Mouse (Mus musculus) MEL (cell line): ENCODE results near the gene Zpr1. TPM values are rescaled to one million over a fixed set of nuclear protein-coding genes. Genes with fewer than 3 reads are reported as not detected.

Experiments
- DNase-seq: peaks from one replicate; pipeline ENCODE4 v3.0.0; 2011; ENCODE audit warnings: low read depth, low spot score
- H3K27ac ChIP-seq: 2 replicates; pipeline ENCODE4 v1.5.1; 2012; ENCODE audit warnings: low read depth, mild to moderate bottlenecking, control low read depth, low read length, moderate library complexity; ENCODE audit not compliant: control insufficient read depth
- H3K27me3 ChIP-seq, 2 experiments: fragments of 150-350 bp in 1 of 2; sonication (generic) in 1 of 2; 2 replicates each; pipeline ENCODE4 v1.6.1; 2012; ENCODE audit warnings: low read length in 2 of 2, mild to moderate bottlenecking in 2 of 2, improper control_type of control experiment in 1 of 2, moderate library complexity in 1 of 2; ENCODE audit not compliant: insufficient read depth in 2 of 2, control insufficient read depth in 1 of 2
- H3K36me3 ChIP-seq, 2 experiments: 2 replicates each; pipeline ENCODE4 v1.6.1; 2012 to 2014; ENCODE audit warnings: low read length in 2 of 2, improper control_type of control experiment in 1 of 2, inconsistent platforms in 1 of 2, mild to moderate bottlenecking in 1 of 2; ENCODE audit not compliant: insufficient read depth in 2 of 2, control insufficient read depth in 1 of 2
- H3K4me1 ChIP-seq, 2 experiments: fragments of 150-350 bp in 1 of 2; sonication (generic) in 1 of 2; 2 replicates each; pipeline ENCODE4 v1.6.1; 2012; ENCODE audit warnings: low read length in 2 of 2, improper control_type of control experiment in 1 of 2, mild to moderate bottlenecking in 1 of 2; ENCODE audit not compliant: insufficient read depth in 2 of 2, control insufficient read depth in 1 of 2
- H3K4me3 ChIP-seq, 2 experiments: fragments of 150-350 bp in 1 of 2; sonication (generic) in 1 of 2; 2 replicates each; pipeline ENCODE4 v1.5.1; 2012; ENCODE audit warnings: low read depth in 2 of 2, low read length in 2 of 2, mild to moderate bottlenecking in 2 of 2, moderate library complexity in 2 of 2, control low read depth in 1 of 2, improper control_type of control experiment in 1 of 2; ENCODE audit not compliant: control insufficient read depth in 1 of 2, insufficient read depth in 1 of 2
- H3K79me2 ChIP-seq: 2 replicates; pipeline ENCODE4 v1.6.1; 2012; ENCODE audit warnings: mild to moderate bottlenecking, low read length, moderate library complexity; ENCODE audit not compliant: control insufficient read depth, poor library complexity, insufficient read depth
- H3K9ac ChIP-seq: 2 replicates; pipeline ENCODE4 v1.6.1; 2012; ENCODE audit warnings: low read depth, mild to moderate bottlenecking, control low read depth, low read length, moderate library complexity; ENCODE audit not compliant: control insufficient read depth, poor library complexity, severe bottlenecking
- H3K9me3 ChIP-seq: fragments of 150-350 bp; sonication (generic); replicated peaks from 2 replicates; pipeline ENCODE4 v1.6.1; 2012; ENCODE audit warnings: mild to moderate bottlenecking, low read length, improper control_type of control experiment, moderate library complexity; ENCODE audit not compliant: insufficient read depth
- BHLHE40 ChIP-seq: IDR thresholded peaks from 2 replicates; pipeline ENCODE4 v1.6.1; 2012; ENCODE audit warnings: low read depth, mild to moderate bottlenecking, inconsistent platforms, low read length, improper control_type of control experiment, borderline replicate concordance
- CHD2 ChIP-seq: IDR thresholded peaks from 2 replicates; pipeline ENCODE4 v1.6.1; 2011; ENCODE audit warnings: low read length, improper control_type of control experiment
- E2F4 ChIP-seq: IDR thresholded peaks from 2 replicates; pipeline ENCODE4 v1.6.1; 2011; ENCODE audit warnings: low read depth, low read length, improper control_type of control experiment, borderline replicate concordance
- EP300 ChIP-seq, 2 experiments: IDR thresholded peaks; 2 replicates each; pipeline ENCODE4 v1.6.1; 2011; ENCODE audit warnings: improper control_type of control experiment in 2 of 2, low read length in 2 of 2, low read depth in 1 of 2, mild to moderate bottlenecking in 1 of 2
- ETS1 ChIP-seq: IDR thresholded peaks from 2 replicates; pipeline ENCODE4 v1.6.1; 2012; ENCODE audit warnings: low read depth, mild to moderate bottlenecking, inconsistent platforms, low read length, improper control_type of control experiment, moderate library complexity
- GABPA ChIP-seq: IDR thresholded peaks from 2 replicates; pipeline ENCODE4 v1.6.1; 2012; ENCODE audit warnings: low read depth, mild to moderate bottlenecking, inconsistent platforms, low read length, improper control_type of control experiment, moderate library complexity
- MAZ ChIP-seq: IDR thresholded peaks from 2 replicates; pipeline ENCODE4 v1.6.1; 2012; ENCODE audit warnings: low read depth, mild to moderate bottlenecking, inconsistent platforms, low read length, improper control_type of control experiment
- MEF2A ChIP-seq: IDR thresholded peaks from 2 replicates; pipeline ENCODE4 v1.6.1; 2014; ENCODE audit warnings: low read depth, mild to moderate bottlenecking, inconsistent platforms, low read length, improper control_type of control experiment; ENCODE audit not compliant: poor library complexity, insufficient replicate concordance, severe bottlenecking; ENCODE audit errors: extremely low read depth
- MYC ChIP-seq: IDR thresholded peaks from 2 replicates; pipeline ENCODE4 v1.6.1; 2011; ENCODE audit warnings: low read depth, mild to moderate bottlenecking, low read length, improper control_type of control experiment, moderate library complexity
- NELFE ChIP-seq: IDR thresholded peaks from 2 replicates; pipeline ENCODE4 v1.6.1; 2011; ENCODE audit warnings: low read depth, low read length, improper control_type of control experiment
- POLR2A ChIP-seq, 2 experiments: IDR thresholded peaks; 2 replicates each; pipeline ENCODE4 v1.6.1; 2011 to 2012; ENCODE audit warnings: low read length in 2 of 2, mild to moderate bottlenecking in 2 of 2, control low read depth in 1 of 2, improper control_type of control experiment in 1 of 2, low read depth in 1 of 2, moderate library complexity in 1 of 2; ENCODE audit not compliant: control insufficient read depth in 1 of 2, insufficient read depth in 1 of 2, poor library complexity in 1 of 2
- POLR2AphosphoS2 ChIP-seq: IDR thresholded peaks from 2 replicates; pipeline ENCODE4 v1.6.1; 2011; ENCODE audit warnings: low read length, improper control_type of control experiment
- POLR2AphosphoS5 ChIP-seq: IDR thresholded peaks from 2 replicates; pipeline ENCODE4 v1.6.1; 2012; ENCODE audit warnings: low read depth, borderline replicate concordance, mild to moderate bottlenecking, inconsistent platforms, low read length, moderate library complexity, mixed read lengths
- SIN3A ChIP-seq: IDR thresholded peaks from 2 replicates; pipeline ENCODE4 v1.6.1; 2012; ENCODE audit warnings: low read length, improper control_type of control experiment, inconsistent platforms
- TBP ChIP-seq: IDR thresholded peaks from 2 replicates; pipeline ENCODE4 v1.8.0; 2011; ENCODE audit warnings: low read depth, low read length, improper control_type of control experiment
- TCF12 ChIP-seq: IDR thresholded peaks from 2 replicates; pipeline ENCODE4 v1.6.1; 2014; ENCODE audit warnings: low read depth, mild to moderate bottlenecking, inconsistent platforms, low read length, improper control_type of control experiment, moderate library complexity
- USF2 ChIP-seq, 2 experiments: IDR thresholded peaks; 2 replicates each; pipeline ENCODE4 v1.6.1; 2011 to 2012; ENCODE audit warnings: improper control_type of control experiment in 2 of 2, low read length in 2 of 2, borderline replicate concordance in 1 of 2, inconsistent platforms in 1 of 2, low read depth in 1 of 2, mild to moderate bottlenecking in 1 of 2; ENCODE audit not compliant: insufficient read depth in 1 of 2
- ZC3H11A ChIP-seq: IDR thresholded peaks from 2 replicates; pipeline ENCODE4 v1.6.1; 2012; ENCODE audit warnings: low read depth, mild to moderate bottlenecking, inconsistent platforms, low read length, improper control_type of control experiment
- ZMIZ1 ChIP-seq: IDR thresholded peaks from 2 replicates; pipeline ENCODE4 v1.6.1; 2012; ENCODE audit warnings: low read depth, mild to moderate bottlenecking, inconsistent platforms, low read length, improper control_type of control experiment, moderate library complexity
- ZNF384 ChIP-seq: IDR thresholded peaks from 2 replicates; pipeline ENCODE4 v1.6.1; 2012; ENCODE audit warnings: low read depth, mild to moderate bottlenecking, inconsistent platforms, low read length, improper control_type of control experiment
- polyA plus RNA-seq, 2 experiments: library from polyadenylated mRNA; stranded (reverse) in 1 of 2; unstranded in 1 of 2; fragments of >175 nt in 1 of 2; fragments of >200 nt in 1 of 2; gene quantifications; 2 replicates each; pipeline versions ENCODE4 v1.2.1 to v1.2.4; 2012; ENCODE audit warnings: low replicate concordance in 2 of 2, low read depth in 1 of 2; ENCODE audit not compliant: insufficient read length in 2 of 2, insufficient read depth in 1 of 2, missing spikeins in 1 of 2
- total RNA-seq: library from RNA; depleted of rRNA; stranded (reverse); fragments of 300-350 nt; gene quantifications from 2 replicates; pipeline ENCODE4 v1.2.3, GENCODE M21; 2012

Zpr1 gene
- total and polyA plus RNA-seq, 3 experiments = 99.7 to 171 TPM; not detected in 1

DNA sequence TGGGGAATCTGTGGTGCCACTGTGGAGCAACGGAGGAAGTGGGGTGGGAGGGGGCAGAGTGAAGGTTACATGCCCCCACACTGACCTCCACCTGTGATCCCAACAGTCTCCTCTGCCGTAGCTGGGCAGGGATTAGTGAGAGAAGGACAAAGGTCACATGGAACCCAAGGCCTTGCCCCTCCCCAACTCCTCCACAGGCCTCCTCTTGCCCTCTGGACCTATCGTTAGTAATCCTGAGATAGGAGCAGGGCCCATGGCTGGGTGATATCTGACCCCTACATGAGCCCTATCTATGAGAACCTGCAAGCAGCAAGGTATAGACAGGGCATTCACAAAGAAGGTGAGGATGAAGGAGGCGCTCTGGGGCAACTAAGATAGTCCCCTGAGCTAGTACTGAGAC, 37.2 kb upstream of the Zpr1 start:
- H3K9ac ChIP-seq = no peak overlapping the region
- H3K4me1 ChIP-seq = 0 out of 4 replicates have a peak, but pooled peaks cover 0 to 3% of the 10 kb centered on the region in 2 experiments
- H3K27me3 ChIP-seq = no peaks in the 10 kb centered on the region
- no peaks in the 10 kb centered on the region; the same call in 1 of the 2 replicates for H3K79me2 ChIP-seq
- no peak for DNase-seq
- H3K27ac ChIP-seq = no peak overlapping the region
- no peak overlapping the region for H3K4me3 ChIP-seq
- no peaks in the 10 kb centered on the region for H3K9me3 ChIP-seq
- H3K36me3 ChIP-seq = no peaks in the 10 kb centered on the region
- no peak for TF ChIP-seq POLR2AphosphoS5
- no peak for TF ChIP-seq E2F4
- TF ChIP-seq ZMIZ1 = no peak
- no peak for TF ChIP-seq TBP
- no peak for TF ChIP-seq ETS1
- TF ChIP-seq ZNF384 = no peak
- TF ChIP-seq NELFE = no peak
- TF ChIP-seq, all 39 proteins: peak for 0

- Histone ChIP-seq H3K9ac (no peak overlapping the region), H3K4me3 (no peak overlapping the region), H3K27ac (no peak overlapping the region), H3K36me3 (no peaks in the 10 kb centered on the region), H3K27me3 (no peaks in the 10 kb centered on the region), H3K4me1 (no peaks in the 10 kb centered on the region), H3K79me2 (no peaks in the 10 kb centered on the region), H3K9me3 (no peaks in the 10 kb centered on the region)
- no peak for DNase-seq
- TF ChIP-seq EP300 (IDR thresholded peaks at IDR 0.05; ENCODE audit: low read depth in 1 of 2, low read length in 2 of 2) (no peak), MYC (no peak), USF2 (IDR thresholded peaks at IDR 0.05; ENCODE audit: borderline replicate concordance in 1 of 2, insufficient read depth in 1 of 2, low read depth in 1 of 2, low read length in 2 of 2) (no peak), NELFE (no peak), GABPA (no peak), POLR2AphosphoS5 (no peak), ZNF384 (no peak), BHLHE40 (no peak), CHD2 (no peak)
Measured at GRCm38 (mm10) chr9:46238850-46239249, 34.0 kb upstream of the Zpr1 start.

DNA sequence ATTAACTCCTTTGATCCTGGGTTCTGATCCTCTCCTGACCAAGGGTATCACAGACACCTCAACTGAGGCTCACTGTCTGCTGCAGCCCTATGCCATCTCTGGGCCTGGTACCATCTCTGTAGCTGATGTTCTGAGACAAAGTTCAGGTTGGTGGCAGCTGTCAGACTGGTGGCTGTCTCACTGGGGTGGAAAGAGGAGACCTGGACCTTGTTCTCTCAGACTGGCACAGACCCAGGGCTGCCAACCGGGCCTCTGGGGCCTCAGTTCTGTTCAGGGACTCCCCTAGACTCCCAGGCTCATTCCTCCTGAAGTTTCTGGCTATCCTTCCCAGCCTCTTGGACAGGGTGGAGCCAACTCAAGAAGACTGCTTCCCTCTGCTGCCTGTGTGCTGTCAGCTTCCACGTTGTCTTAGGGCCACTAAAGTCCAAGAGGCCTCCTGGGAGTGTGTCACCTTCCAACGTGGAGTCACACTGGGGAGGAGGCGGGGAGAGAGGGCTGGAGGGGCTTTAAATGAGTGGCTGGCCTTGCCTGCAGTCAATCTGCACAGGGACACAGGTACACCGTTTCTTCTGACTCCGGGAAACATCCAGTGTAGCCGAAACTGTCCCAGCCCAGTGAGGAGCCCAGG, 32.2 kb upstream of the Zpr1 start, which contains the start of gene Apoa4:
Apoa4 (plus strand) TSS at position 171 of the 628 bp plus-strand sequence.
- Histone ChIP-seq H3K4me1 (no peaks in the 10 kb centered on the region), H3K36me3 (no peaks in the 10 kb centered on the region), H3K4me3 (no peak within 1 kb of the TSS), H3K9ac (no peak within 1 kb of the TSS), H3K27me3 (no peaks in the 10 kb centered on the region), H3K27ac (no peak within 1 kb of the TSS)
- DNase-seq = no peak
- TF ChIP-seq MEF2A = no peak
- no peak for TF ChIP-seq TCF12
- no peak for TF ChIP-seq CHD2
- TF ChIP-seq ZC3H11A = no peak
- TF ChIP-seq USF2 (IDR thresholded peaks at IDR 0.05; ENCODE audit: borderline replicate concordance in 1 of 2, insufficient read depth in 1 of 2, low read depth in 1 of 2, low read length in 2 of 2) = no peak
- no peak for TF ChIP-seq NELFE
- TF ChIP-seq BHLHE40 = no peak
- no peak for TF ChIP-seq POLR2AphosphoS2
- no peak for TF ChIP-seq MAZ
- TF ChIP-seq EP300 (IDR thresholded peaks at IDR 0.05; ENCODE audit: low read depth in 1 of 2, low read length in 2 of 2) = no peak
- no peak for TF ChIP-seq SIN3A
- no peak for TF ChIP-seq POLR2A (IDR thresholded peaks at IDR 0.05; ENCODE audit: control insufficient read depth in 1 of 2, insufficient read depth in 1 of 2, low read depth in 1 of 2, low read length in 2 of 2, poor library complexity in 1 of 2)
- TF ChIP-seq, all 39 proteins: peak for 0
- no peaks in the 10 kb centered on the region for H3K9me3 ChIP-seq
- no peaks in the 10 kb centered on the region for H3K79me2 ChIP-seq
